Mouse (Mus musculus): Measurements from ENCODE around the gene Rpl14. TPM values are rescaled to one million over a fixed set of nuclear protein-coding genes. Genes with fewer than 3 reads are reported as not detected.

Gene Rpl14
- total RNA-seq, 1 experiment: 1,546 TPM

DNA sequence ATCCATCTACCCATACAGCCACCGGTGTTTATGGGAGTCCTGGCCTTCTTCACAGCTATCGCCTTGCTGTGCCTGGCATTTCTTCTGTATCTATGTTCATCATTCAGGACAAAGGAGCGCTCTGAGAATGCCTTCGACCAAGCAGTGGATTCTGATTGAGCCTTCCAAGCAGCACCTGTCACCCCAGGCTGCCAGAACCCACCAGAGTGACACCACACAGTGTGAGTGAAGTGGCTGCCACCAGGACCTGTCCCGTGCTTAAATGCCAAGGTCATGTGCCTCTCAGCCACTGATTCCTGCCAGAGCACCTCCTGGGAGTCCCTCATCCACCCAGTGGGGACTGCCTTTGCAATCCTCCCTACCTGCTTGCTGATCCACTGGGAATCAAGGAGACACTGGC is 4.9 kb upstream of the Rpl14 start:
- in situ Hi-C loops (cut with MboI; ENCODE audit: low sequenced_read_pairs in 2 of 2, unreplicated experiment in 2 of 2): no loop called here

DNA sequence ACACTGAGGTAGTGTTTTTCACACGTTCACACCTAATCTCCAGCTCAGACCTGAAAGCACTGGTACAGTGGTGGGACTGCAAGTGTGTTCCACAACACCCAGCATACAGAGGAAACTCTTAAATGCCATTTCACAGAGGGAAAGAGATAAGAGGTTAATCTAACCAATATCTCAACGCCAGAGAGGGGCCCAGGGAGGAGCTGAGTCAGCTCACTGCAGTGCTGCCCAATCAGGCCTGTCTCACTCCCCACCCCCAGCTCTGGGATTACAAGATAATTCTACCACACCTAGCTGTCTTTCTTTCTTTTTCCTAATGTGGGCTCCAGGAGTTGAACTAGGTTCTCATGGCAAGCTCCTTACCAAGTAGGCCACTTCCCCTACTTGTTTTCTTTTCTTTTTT is 2.3 kb upstream of the Rpl14 start:
- peaks cover 22% of the 10 kb centered on the region for H3K36me3 ChIP-seq (ENCODE audit: control insufficient read depth, insufficient read depth, low read length, poor library complexity, severe bottlenecking)
- DNase-seq (ENCODE audit: low read depth, low spot score): no peak
- in situ Hi-C loops (cut with MboI; ENCODE audit: low sequenced_read_pairs in 2 of 2, unreplicated experiment in 2 of 2): no loop called here
- peaks cover 0 to 2% of the 10 kb centered on the region in 2 experiments; a peak in 1 of 4 replicates for H3K4me1 ChIP-seq (ENCODE audit: control insufficient read depth in 2 of 2, insufficient read depth in 2 of 2, low read length in 2 of 2, poor library complexity in 1 of 2)
- no peak overlapping the region for H3K4me3 ChIP-seq (ENCODE audit: insufficient read depth in 1 of 2, low read depth in 1 of 2, low read length in 2 of 2, poor library complexity in 1 of 2, severe bottlenecking in 1 of 2)
- no peak overlapping the region for H3K9ac ChIP-seq (ENCODE audit: insufficient read depth, low read depth, low read length, poor library complexity, severe bottlenecking)
- no peak overlapping the region for H3K27ac ChIP-seq (ENCODE audit: insufficient read depth, low read depth, low read length, poor library complexity, severe bottlenecking)
- no peak for TF ChIP-seq HCFC1 (IDR thresholded peaks at IDR 0.05; ENCODE audit: borderline replicate concordance, insufficient read depth, low read length)
- TF ChIP-seq ZC3H11A (IDR thresholded peaks at IDR 0.05; ENCODE audit: borderline replicate concordance, low read depth, low read length): no peak
- TF ChIP-seq MAFK (IDR thresholded peaks at IDR 0.05; ENCODE audit: insufficient read depth, low read depth, low read length): no peak
- no peak for TF ChIP-seq CHD2 (IDR thresholded peaks at IDR 0.05; ENCODE audit: low read depth, low read length)
- TF ChIP-seq ZNF384 (IDR thresholded peaks at IDR 0.05; ENCODE audit: low read depth, low read length): no peak
- H3K9me3 ChIP-seq (ENCODE audit: control insufficient read depth, insufficient read depth, low read depth, low read length): no peaks in the 10 kb centered on the region

More for the DNA sequence above, 4.9 kb upstream of the Rpl14 start:
- H3K9me3 ChIP-seq (ENCODE audit: control insufficient read depth, insufficient read depth, low read depth, low read length): no peaks in the 10 kb centered on the region
- TF ChIP-seq ZC3H11A (IDR thresholded peaks at IDR 0.05; ENCODE audit: borderline replicate concordance, low read depth, low read length) (no peak), HCFC1 (IDR thresholded peaks at IDR 0.05; ENCODE audit: borderline replicate concordance, insufficient read depth, low read length) (no peak), ZNF384 (IDR thresholded peaks at IDR 0.05; ENCODE audit: low read depth, low read length) (no peak), CHD2 (IDR thresholded peaks at IDR 0.05; ENCODE audit: low read depth, low read length) (no peak), MAFK (IDR thresholded peaks at IDR 0.05; ENCODE audit: insufficient read depth, low read depth, low read length) (no peak)
- no peak overlapping the region for H3K9ac ChIP-seq (ENCODE audit: insufficient read depth, low read depth, low read length, poor library complexity, severe bottlenecking)
- no peak overlapping the region for H3K4me3 ChIP-seq (ENCODE audit: insufficient read depth in 1 of 2, low read depth in 1 of 2, low read length in 2 of 2, poor library complexity in 1 of 2, severe bottlenecking in 1 of 2)
- H3K4me1 ChIP-seq (ENCODE audit: control insufficient read depth in 2 of 2, insufficient read depth in 2 of 2, low read length in 2 of 2, poor library complexity in 1 of 2): peaks cover 0 to 2% of the 10 kb centered on the region in 2 experiments; a peak in 1 of 4 replicates
- no peak overlapping the region for H3K27ac ChIP-seq (ENCODE audit: insufficient read depth, low read depth, low read length, poor library complexity, severe bottlenecking)
- no peak for DNase-seq (ENCODE audit: low read depth, low spot score)
- no peaks in the 10 kb centered on the region for H3K36me3 ChIP-seq (ENCODE audit: control insufficient read depth, insufficient read depth, low read length, poor library complexity, severe bottlenecking)

DNA sequence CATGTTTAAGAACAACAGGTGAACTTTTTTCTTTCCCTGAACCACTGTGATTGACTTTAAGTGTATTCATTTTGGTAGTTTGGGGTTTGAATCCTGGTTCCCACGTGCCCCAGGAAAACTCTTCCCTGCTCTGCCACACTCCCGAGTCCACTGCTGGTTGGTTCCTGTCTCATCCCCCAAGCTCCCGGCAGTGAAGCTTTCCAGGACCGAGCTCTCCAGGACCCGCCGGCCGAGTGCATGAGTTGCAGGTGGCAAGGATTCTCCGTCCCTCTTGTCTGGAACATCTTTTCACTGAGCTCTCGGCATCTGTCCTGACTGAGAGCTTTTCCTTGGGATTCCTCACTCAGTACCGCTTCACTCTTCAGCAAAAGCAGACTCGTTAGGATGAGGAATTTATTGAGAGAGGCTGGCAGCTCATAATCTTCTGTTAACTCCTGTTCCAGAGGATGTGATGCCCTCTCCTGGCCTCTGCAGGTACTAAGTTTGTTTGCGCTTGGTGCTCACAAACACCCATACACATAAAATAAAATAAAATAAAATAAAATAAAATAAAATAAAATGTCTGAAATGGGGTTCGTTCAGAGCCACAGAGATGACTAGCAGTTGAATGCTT is 1.4 kb upstream of the Rpl14 start:
- DNase-seq (ENCODE audit: low read depth, low spot score): no peak
- in situ Hi-C loops (cut with MboI; ENCODE audit: low sequenced_read_pairs in 2 of 2, unreplicated experiment in 2 of 2): no loop called here
- Histone ChIP-seq H3K36me3 (ENCODE audit: control insufficient read depth, insufficient read depth, low read length, poor library complexity, severe bottlenecking) (peaks cover 31% of the 10 kb centered on the region), H3K9ac (ENCODE audit: insufficient read depth, low read depth, low read length, poor library complexity, severe bottlenecking) (peak overlapping the region; percentile 70; the same call in 1 of the 2 replicates), H3K4me3 (ENCODE audit: insufficient read depth in 1 of 2, low read depth in 1 of 2, low read length in 2 of 2, poor library complexity in 1 of 2, severe bottlenecking in 1 of 2) (peak overlapping the region; percentile 2 to 47; a peak in 2 of 4 replicates), H3K4me1 (ENCODE audit: control insufficient read depth in 2 of 2, insufficient read depth in 2 of 2, low read length in 2 of 2, poor library complexity in 1 of 2) (peaks cover 0 to 2% of the 10 kb centered on the region in 2 experiments; a peak in 1 of 4 replicates), H3K9me3 (ENCODE audit: control insufficient read depth, insufficient read depth, low read depth, low read length) (no peaks in the 10 kb centered on the region), H3K27ac (ENCODE audit: insufficient read depth, low read depth, low read length, poor library complexity, severe bottlenecking) (no peak overlapping the region)
- TF ChIP-seq ZC3H11A (IDR thresholded peaks at IDR 0.05; ENCODE audit: borderline replicate concordance, low read depth, low read length) (no peak), ZNF384 (IDR thresholded peaks at IDR 0.05; ENCODE audit: low read depth, low read length) (no peak), CHD2 (IDR thresholded peaks at IDR 0.05; ENCODE audit: low read depth, low read length) (no peak), MAFK (IDR thresholded peaks at IDR 0.05; ENCODE audit: insufficient read depth, low read depth, low read length) (no peak), HCFC1 (IDR thresholded peaks at IDR 0.05; ENCODE audit: borderline replicate concordance, insufficient read depth, low read length) (no peak)

DNA sequence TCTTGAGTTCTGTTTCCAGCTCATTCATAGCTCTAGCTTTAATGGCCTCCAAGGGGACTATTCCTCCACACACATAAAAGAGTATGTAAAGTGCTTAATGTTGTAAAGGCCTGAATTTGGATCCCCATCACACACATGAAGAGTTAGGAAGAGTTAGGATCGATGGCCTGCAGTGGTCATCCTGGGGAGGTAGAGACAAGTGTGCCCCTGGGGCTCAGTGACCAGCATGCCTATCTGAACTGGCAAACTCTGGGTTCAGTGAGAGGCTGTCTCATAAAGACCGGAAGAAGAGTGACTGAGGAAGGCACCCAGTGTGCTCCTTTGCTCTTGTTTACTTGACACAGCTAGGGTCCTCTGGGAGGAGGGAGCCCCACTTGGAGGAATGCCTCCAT is 914 bp upstream of the Rpl14 start:
- Histone ChIP-seq H3K9me3 (ENCODE audit: control insufficient read depth, insufficient read depth, low read depth, low read length) (no peaks in the 10 kb centered on the region), H3K36me3 (ENCODE audit: control insufficient read depth, insufficient read depth, low read length, poor library complexity, severe bottlenecking) (peaks cover 36% of the 10 kb centered on the region), H3K4me3 (ENCODE audit: insufficient read depth in 1 of 2, low read depth in 1 of 2, low read length in 2 of 2, poor library complexity in 1 of 2, severe bottlenecking in 1 of 2) (peak overlapping the region; percentile 2 to 99; a peak in 3 of 4 replicates), H3K27ac (ENCODE audit: insufficient read depth, low read depth, low read length, poor library complexity, severe bottlenecking) (no peak overlapping the region; the same call in 1 of the 2 replicates), H3K9ac (ENCODE audit: insufficient read depth, low read depth, low read length, poor library complexity, severe bottlenecking) (peak overlapping the region; percentile 70; the same call in 1 of the 2 replicates), H3K4me1 (ENCODE audit: control insufficient read depth in 2 of 2, insufficient read depth in 2 of 2, low read length in 2 of 2, poor library complexity in 1 of 2) (peaks cover 0 to 2% of the 10 kb centered on the region in 2 experiments; a peak in 1 of 4 replicates)
- in situ Hi-C loops (cut with MboI; ENCODE audit: low sequenced_read_pairs in 2 of 2, unreplicated experiment in 2 of 2): no loop called here
- DNase-seq (ENCODE audit: low read depth, low spot score): no peak
- TF ChIP-seq HCFC1 (IDR thresholded peaks at IDR 0.05; ENCODE audit: borderline replicate concordance, insufficient read depth, low read length) (no peak), CHD2 (IDR thresholded peaks at IDR 0.05; ENCODE audit: low read depth, low read length) (no peak), MAFK (IDR thresholded peaks at IDR 0.05; ENCODE audit: insufficient read depth, low read depth, low read length) (no peak), ZNF384 (IDR thresholded peaks at IDR 0.05; ENCODE audit: low read depth, low read length) (no peak), ZC3H11A (IDR thresholded peaks at IDR 0.05; ENCODE audit: borderline replicate concordance, low read depth, low read length) (no peak)

Measured in ES-E14 (cell line).